Mouse (Mus musculus): Measurements from ENCODE around the gene Tmem45b. TPM values are rescaled to one million over a fixed set of nuclear protein-coding genes. Genes with fewer than 3 reads are reported as not detected.

Tmem45b gene
- total RNA-seq, 1 experiment, result 2.0 TPM

- Histone ChIP-seq H3K4me3 (ENCODE audit: insufficient read depth in 1 of 2, low read depth in 1 of 2, low read length in 2 of 2, poor library complexity in 1 of 2, severe bottlenecking in 1 of 2) (no peak overlapping the region), H3K9ac (ENCODE audit: insufficient read depth, low read depth, low read length, poor library complexity, severe bottlenecking) (no peak overlapping the region), H3K36me3 (ENCODE audit: control insufficient read depth, insufficient read depth, low read length, poor library complexity, severe bottlenecking) (no peaks in the 10 kb centered on the region), H3K27ac (ENCODE audit: insufficient read depth, low read depth, low read length, poor library complexity, severe bottlenecking) (peak overlapping the region; percentile 71), H3K4me1 (ENCODE audit: control insufficient read depth in 2 of 2, insufficient read depth in 2 of 2, low read length in 2 of 2, poor library complexity in 1 of 2) (peaks cover 10 to 16% of the 10 kb centered on the region in 2 experiments), H3K9me3 (ENCODE audit: control insufficient read depth, insufficient read depth, low read depth, low read length) (no peaks in the 10 kb centered on the region)
- peak; percentile 64; the same call in 1 of the 2 replicates for TF ChIP-seq ZNF384 (IDR thresholded peaks at IDR 0.05; ENCODE audit: low read depth, low read length)
- no peak for TF ChIP-seq MAFK (IDR thresholded peaks at IDR 0.05; ENCODE audit: insufficient read depth, low read depth, low read length)
- in situ Hi-C loops (cut with MboI; ENCODE audit: low sequenced_read_pairs in 2 of 2, unreplicated experiment in 2 of 2), result no loop called here
- no peak for DNase-seq (ENCODE audit: low read depth, low spot score)
These were observed 87.6 kb downstream of the Tmem45b start for GRCm38 (mm10) chr9:31376661-31377060.

Other genes with a start within 250 kb of the Tmem45b start
- gene Prdm10, start 183.9 kb downstream of the Tmem45b start, total RNA-seq (2012; rRNA removed), result 10.5 and 12.8 TPM in 2 replicates
- 26.1 and 32.4 TPM in 2 replicates for gene Nfrkb, start 78.3 kb downstream of the Tmem45b start, total RNA-seq (2012; rRNA removed)